Mouse (Mus musculus): ENCODE measurements around the gene Cypt2.
"Not testable (repeated sequence)": the region's sequence is repeated elsewhere in the genome, so short reads cannot be mapped to it uniquely, and the experiment has no call there.

Cypt2 gene

DNA sequence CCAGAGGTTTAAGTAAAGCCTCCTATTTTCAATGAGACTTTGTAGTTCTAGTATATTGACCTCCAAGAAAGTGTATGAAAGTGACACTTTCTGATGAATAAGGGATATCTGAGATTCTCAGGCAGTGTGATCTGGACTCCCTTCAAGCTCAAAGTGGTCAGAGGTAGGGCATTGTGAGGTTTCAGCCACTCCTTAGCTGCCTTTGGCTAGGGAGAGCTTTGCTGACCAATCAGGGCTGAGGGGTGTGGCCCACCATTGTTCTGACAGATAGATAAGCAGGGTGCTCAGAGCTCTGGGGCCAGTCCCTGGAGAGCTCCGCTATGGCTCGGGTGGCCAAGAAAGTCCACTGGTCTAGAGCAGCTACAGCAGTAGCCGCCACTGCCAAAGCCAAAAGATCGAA lies at the start of gene Cypt2:
Cypt2 (plus strand) TSS at position 301 of the 400 bp plus-strand sequence.
- not testable (repeated sequence) for DNase-seq (ENCODE audit: low read depth, low spot score)

DNA sequence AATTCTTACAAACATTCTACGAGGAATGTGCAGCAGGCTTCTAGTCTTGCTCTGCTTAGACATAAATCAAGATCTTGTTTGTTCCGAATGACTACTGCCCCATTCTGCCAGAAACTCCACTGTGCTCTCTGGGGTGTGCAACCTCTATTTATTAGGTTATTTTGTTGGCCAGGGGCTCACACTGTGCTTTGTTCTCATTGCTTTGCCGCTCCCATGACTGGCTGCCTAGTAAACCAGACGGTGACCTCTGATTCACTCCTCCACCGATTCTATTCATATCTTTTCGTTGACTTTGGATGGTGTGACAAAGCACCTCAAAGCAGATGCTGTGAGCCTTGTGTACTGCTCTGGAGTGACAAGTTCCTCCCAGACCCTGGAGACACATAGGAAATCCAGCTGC lies 46.7 kb downstream of the Cypt2 start:
- DNase-seq (ENCODE audit: low read depth, low spot score), result no peak
